Mouse (Mus musculus) lung, postnatal 10 days (tissue): Measurements from ENCODE around the gene Ahnak.
"Not testable (repeated sequence)": the region's sequence is repeated elsewhere in the genome, so short reads cannot be mapped to it uniquely, and the experiment has no call there.

Experiments
- DNase-seq: peaks from one replicate; pipeline ENCODE4 v3.0.0; 2021

The Ahnak gene

GRCm38 (mm10) chr19:8989066-8989566 is at the start of gene Ahnak:
Ahnak (plus strand) TSS chr19:8989284.
- DNase-seq = peak; percentile 89

GRCm38 (mm10) chr19:8940526-8941133 is 48.5 kb upstream of the Ahnak start:
- no peak for DNase-seq

GRCm38 (mm10) chr19:8941136-8941514 is 48.0 kb upstream of the Ahnak start:
- no peak for DNase-seq

- DNase-seq = peak; percentile 98
Observed at GRCm38 (mm10) chr19:8941515-8942217, 47.4 kb upstream of the Ahnak start, which contains the start of gene Mta2. Mta2 (plus strand) TSS chr19:8941875.

GRCm38 (mm10) chr19:8942276-8942964 is 46.7 kb upstream of the Ahnak start:
- DNase-seq = peak; percentile 61

DNA sequence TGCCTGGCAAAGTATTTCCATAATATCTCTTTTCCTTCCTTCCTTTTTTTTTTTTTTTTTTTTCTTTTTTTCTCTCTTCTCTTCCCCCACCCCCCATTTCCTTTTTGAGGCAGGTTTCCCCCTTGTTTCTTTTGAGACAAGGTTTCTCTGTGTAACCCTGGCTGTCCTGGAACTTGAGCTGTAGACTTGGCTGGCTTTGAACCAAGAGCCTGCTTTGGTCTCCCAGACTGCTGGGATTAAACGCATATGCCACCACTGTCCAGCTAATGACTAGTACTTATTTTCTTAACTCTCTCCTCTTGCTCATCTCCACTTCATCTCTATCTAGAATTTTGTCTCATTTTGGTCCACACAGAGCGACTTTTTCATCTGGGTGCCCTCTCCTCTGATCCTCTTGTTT is 46.0 kb upstream of the Ahnak start:
- DNase-seq = no peak

DNA sequence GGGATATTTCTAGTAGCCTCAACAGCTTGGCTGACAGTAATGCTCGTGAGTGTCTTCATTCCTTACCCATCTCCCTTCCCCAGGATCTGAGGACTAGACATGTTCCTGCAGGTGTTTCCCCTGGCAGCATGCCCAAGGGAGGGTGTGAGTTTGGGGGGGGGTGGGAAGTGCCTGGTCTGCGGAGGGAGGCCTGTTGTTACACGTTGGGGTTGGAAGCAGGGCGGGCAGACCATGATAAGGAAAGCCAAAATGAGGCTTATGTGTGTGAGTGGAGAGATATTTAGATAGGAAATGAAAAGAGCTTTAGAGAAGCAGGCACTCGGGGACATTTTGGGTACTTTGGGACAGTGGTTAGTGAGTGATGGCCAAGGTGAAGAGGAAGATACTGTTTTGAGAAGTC is 45.0 kb upstream of the Ahnak start:
- DNase-seq = no peak

- peak; percentile 94 for DNase-seq
Observed at GRCm38 (mm10) chr19:8944750-8945149, 44.3 kb upstream of the Ahnak start.

DNA sequence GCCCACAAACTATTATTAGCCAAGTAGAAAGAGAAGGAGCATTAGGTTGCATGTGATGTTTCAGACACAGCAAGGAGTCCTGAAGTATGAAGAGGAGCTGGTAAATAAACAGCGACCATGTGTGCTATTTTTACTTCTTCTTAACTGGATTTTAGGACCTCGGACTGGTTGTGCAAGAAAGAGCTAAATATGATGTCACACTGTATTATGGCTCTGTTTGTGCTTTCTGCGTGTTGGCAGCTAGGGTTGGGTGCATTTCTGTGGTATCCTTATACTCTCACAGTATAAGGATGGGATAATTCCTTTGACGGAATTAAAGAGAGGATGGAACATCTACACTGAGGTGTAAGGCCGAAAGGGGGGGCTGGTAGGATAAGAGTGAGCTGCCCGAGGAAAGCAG is 43.8 kb upstream of the Ahnak start:
- no peak for DNase-seq

DNA sequence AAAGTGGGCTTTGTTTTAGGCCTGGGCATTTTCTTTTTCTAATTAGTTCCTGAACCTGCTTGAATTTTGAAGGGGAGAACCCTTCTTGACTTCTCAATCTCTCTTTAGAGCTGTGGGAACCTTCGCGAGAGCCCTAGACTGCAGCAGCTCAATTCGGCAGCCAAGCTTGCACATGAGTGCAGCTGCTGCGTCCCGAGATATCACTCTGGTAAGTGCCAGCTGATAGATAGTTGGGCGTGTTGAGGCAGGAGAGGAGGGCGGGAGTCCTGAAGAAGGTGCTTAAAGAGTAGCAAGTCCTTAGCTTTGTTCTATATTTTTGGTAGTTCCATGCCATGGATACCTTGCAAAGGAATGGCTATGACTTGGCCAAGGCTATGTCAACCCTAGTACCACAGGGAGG is 42.2 kb upstream of the Ahnak start:
- no peak for DNase-seq

DNA sequence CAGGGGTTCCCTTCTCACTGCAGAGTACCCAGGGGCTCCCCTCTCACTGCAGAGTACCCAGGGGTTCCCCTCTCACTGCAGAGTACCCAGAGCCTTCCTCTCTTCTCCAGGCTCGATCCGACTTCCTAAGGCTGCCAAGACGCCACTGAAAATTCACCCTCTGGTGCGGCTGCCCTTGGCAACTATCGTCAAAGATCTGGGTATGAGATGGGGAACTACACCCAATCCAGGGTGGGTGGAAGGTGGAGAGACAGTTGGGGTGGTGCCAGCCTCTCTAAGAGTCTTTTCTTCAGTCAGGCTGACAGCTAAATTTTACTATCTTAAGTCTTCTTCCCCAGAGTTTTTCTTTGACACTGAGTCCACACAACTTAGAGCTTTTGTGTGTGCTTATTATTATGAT is 38.9 kb upstream of the Ahnak start:
- DNase-seq = no peak

- DNase-seq = no peak
Observed at GRCm38 (mm10) chr19:8952241-8952640, 36.8 kb upstream of the Ahnak start.

GRCm38 (mm10) chr19:8953135-8954039 is 35.7 kb upstream of the Ahnak start, which contains the start of gene Tut1:
Tut1 (plus strand) TSS chr19:8953847.
- peak; percentile 95 for DNase-seq

DNA sequence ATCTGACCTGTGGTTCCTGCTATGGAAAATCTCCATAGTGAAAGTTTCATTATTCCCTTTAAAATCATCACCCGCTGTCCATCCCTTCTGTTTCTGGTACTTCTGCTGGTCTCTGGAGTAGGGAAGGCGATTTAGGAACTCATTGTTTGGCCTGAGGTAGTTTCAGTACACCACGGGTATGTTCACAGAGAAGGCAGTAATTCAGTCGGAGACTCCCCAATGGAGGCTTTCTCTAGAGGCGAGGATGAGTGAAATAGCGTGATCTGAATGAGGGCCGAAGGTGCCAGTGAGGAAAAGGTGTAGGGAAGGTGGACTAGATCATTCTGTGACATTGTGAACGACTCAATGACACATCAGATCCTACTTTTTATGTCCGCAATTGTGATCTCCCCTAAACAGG is 34.9 kb upstream of the Ahnak start:
- no peak for DNase-seq

DNA sequence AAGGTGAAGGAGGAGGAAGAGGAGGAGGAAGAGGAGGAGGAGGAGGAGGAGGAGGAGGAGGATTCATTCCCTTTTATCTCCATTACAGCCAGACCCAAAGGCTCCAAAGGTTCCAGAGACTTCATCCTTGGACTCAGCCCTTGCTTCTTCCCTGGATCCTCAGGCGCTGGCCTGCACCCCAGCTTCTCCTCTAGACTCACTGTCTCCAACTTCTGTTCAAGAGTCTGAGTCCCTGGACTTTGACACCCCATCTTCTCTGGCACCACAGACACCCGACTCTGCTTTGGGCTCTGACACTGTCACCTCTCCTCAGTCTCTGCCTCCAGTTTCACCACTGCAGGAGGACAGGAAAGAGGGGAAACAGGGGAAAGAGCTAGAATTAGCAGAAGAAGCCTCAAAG is 26.8 kb upstream of the Ahnak start:
- DNase-seq = no peak

GRCm38 (mm10) chr19:8965075-8965474 is 24.0 kb upstream of the Ahnak start:
- DNase-seq = no peak

DNA sequence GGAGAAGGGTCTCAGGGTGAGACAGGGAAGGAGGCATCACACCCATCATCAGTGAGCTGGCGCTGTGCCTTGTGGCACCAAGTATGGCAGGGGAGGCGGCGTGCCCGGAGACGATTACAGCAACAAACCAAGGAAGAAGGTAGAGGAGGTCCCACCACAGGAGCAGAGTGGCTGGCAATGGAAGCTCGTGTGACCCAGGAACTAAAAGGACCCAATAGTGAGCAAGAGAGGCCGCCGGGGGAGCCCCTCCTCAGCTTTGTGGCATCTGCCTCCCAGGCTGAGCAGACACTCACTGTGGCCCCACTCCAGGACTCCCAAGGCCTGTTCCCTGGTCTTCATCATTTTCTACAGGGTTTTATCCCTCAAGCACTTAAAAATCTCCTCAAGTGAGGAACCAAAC is 23.3 kb upstream of the Ahnak start:
- DNase-seq = peak; percentile 64

- DNase-seq = no peak
Observed at GRCm38 (mm10) chr19:8966198-8966589, 22.9 kb upstream of the Ahnak start.

GRCm38 (mm10) chr19:8966590-8967372 is 22.3 kb upstream of the Ahnak start, which contains the start of gene Eef1g:
Eef1g (plus strand) TSS chr19:8967041.
- peak; percentile 100 for DNase-seq

DNA sequence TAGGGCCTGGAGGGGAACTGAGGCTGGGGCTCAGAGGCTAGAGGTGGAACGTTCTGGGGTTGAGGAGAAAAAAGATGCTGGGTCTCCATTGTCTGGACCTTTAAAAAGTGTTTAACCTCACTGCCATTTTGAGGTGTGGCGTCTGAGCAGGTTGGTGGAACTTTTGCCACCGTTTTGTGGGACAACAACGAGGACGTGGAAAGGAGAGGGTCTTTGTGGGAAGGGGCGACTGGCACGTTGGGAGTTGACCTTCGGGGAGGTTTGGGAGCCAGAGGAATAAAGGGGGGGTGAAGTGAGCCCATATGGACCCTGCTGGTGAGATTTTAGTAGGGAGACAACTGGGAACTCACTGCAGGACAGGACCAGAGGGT is 21.7 kb upstream of the Ahnak start:
- no peak for DNase-seq

- DNase-seq = no peak
Observed at GRCm38 (mm10) chr19:8967893-8968292, 21.2 kb upstream of the Ahnak start.

DNA sequence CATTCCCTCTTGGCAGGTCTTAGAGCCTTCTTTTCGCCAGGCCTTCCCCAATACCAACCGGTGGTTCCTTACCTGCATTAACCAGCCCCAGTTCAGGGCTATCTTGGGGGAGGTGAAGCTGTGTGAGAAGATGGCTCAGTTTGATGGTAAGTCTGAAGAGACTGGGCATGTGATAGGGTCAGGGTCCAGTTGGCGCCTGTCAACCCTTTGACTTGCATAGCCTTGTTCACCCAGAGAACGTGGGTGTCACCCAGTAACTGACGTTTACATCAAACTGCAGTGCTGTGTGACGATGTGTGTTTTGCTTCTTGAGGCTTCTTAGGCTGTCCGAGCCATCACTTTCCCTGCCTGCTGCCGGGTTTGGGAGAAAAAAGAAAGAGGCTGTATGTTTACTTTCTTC is 16.6 kb upstream of the Ahnak start:
- not testable (repeated sequence) for DNase-seq
